Comparison of ENCODE assay signal across 8 mouse cellular contexts in genomic region chr19:46484518-46484917, GRCm38 (mm10). TPM values are rescaled to one million over a fixed set of nuclear protein-coding genes. Genes with fewer than 3 reads are reported as not detected.
DNase-seq lines count a peak whose midpoint lies in the region; ATAC-seq lines count a peak whose summit lies in the region.

No protein-coding gene starts in this region.

- no peak overlapping the region for H3K9ac ChIP-seq in hindbrain, embryonic 13.5 days
- no peak overlapping the region for H3K9ac ChIP-seq in hindbrain, embryonic 11.5 days (ENCODE audit: low read depth, low read length)
- no peak overlapping the region for H3K9ac ChIP-seq in embryonic facial prominence, embryonic 14.5 days (ENCODE audit: low read depth, low read length)
- H3K9ac ChIP-seq in heart, embryonic 16.5 days (ENCODE audit: low read length) = peak overlapping the region; percentile 55

- WGBS in hindbrain, embryonic 13.5 days = 69% methylated on average over 5 of the region's 5 CpGs
- WGBS in hindbrain, embryonic 11.5 days = 88% methylated on average over 5 of the region's 5 CpGs
- 64% methylated on average over 5 of the region's 5 CpGs for WGBS in embryonic facial prominence, embryonic 14.5 days
- 12% methylated on average over 5 of the region's 5 CpGs for whole genome bisulfite sequencing in heart, embryonic 16.5 days

- H3K36me3 ChIP-seq in hindbrain, embryonic 13.5 days = peaks cover 54% of the 10 kb centered on the region
- H3K36me3 ChIP-seq in hindbrain, embryonic 11.5 days (ENCODE audit: control insufficient read depth, insufficient read depth, low read length) = 0 out of 2 replicates have a peak, but pooled peaks cover 2% of the 10 kb centered on the region
- peaks cover 57% of the 10 kb centered on the region for H3K36me3 ChIP-seq in embryonic facial prominence, embryonic 14.5 days (ENCODE audit: control insufficient read depth, insufficient read depth, low read length)
- no peaks in the 10 kb centered on the region for H3K36me3 ChIP-seq in heart, embryonic 16.5 days (ENCODE audit: control insufficient read depth, insufficient read depth)

- intact Hi-C loops in left cerebral cortex, postnatal 36 days (cut with DNase I) = no loop called here

- H3K4me1 ChIP-seq in hindbrain, embryonic 13.5 days (replicated peaks) = peaks cover 49% of the 10 kb centered on the region
- peaks cover 4% of the 10 kb centered on the region; the same call in 1 of the 2 replicates for H3K4me1 ChIP-seq in hindbrain, embryonic 11.5 days (replicated peaks; ENCODE audit: control insufficient read depth, insufficient read depth, low read length)
- H3K4me1 ChIP-seq in embryonic facial prominence, embryonic 14.5 days (ENCODE audit: control insufficient read depth, insufficient read depth, low read length) = peaks cover 15% of the 10 kb centered on the region; the same call in 1 of the 2 replicates
- peaks cover 76% of the 10 kb centered on the region for H3K4me1 ChIP-seq in heart, embryonic 16.5 days (ENCODE audit: control insufficient read depth, insufficient read depth, low read length)

- no peaks in the 10 kb centered on the region for H3K9me3 ChIP-seq in hindbrain, embryonic 13.5 days
- H3K9me3 ChIP-seq in hindbrain, embryonic 11.5 days (ENCODE audit: control insufficient read depth, low read length) = no peaks in the 10 kb centered on the region
- no peaks in the 10 kb centered on the region for H3K9me3 ChIP-seq in embryonic facial prominence, embryonic 14.5 days (ENCODE audit: control insufficient read depth, low read length)
- H3K9me3 ChIP-seq in heart, embryonic 16.5 days (replicated peaks; ENCODE audit: control insufficient read depth, low read length) = no peaks in the 10 kb centered on the region

- no peak for ATAC-seq in hindbrain, embryonic 13.5 days (ENCODE audit: low FRiP score)
- no peak for ATAC-seq in hindbrain, embryonic 11.5 days (ENCODE audit: low FRiP score)
- no peak for ATAC-seq in embryonic facial prominence, embryonic 14.5 days (ENCODE audit: low read depth)
- peak; percentile 78 for ATAC-seq in heart, embryonic 16.5 days (replicated peaks; ENCODE audit: extremely low read depth, insufficient read depth, low FRiP score)

- H3K27ac ChIP-seq in hindbrain, embryonic 13.5 days = peak overlapping the region; percentile 76
- no peak overlapping the region for H3K27ac ChIP-seq in hindbrain, embryonic 11.5 days (ENCODE audit: low read depth, low read length)
- H3K27ac ChIP-seq in embryonic facial prominence, embryonic 14.5 days (replicated peaks; ENCODE audit: low read depth, low read length) = peak overlapping the region; percentile 58
- peak overlapping the region; percentile 95 for H3K27ac ChIP-seq in heart, embryonic 16.5 days (ENCODE audit: low read length)

- H3K4me2 ChIP-seq in hindbrain, embryonic 13.5 days = no peak overlapping the region
- H3K4me2 ChIP-seq in hindbrain, embryonic 11.5 days (replicated peaks; ENCODE audit: low read depth, low read length) = no peak overlapping the region
- H3K4me2 ChIP-seq in embryonic facial prominence, embryonic 14.5 days (ENCODE audit: low read depth, low read length) = no peak overlapping the region
- H3K4me2 ChIP-seq in heart, embryonic 16.5 days (ENCODE audit: low read depth, low read length) = peak overlapping the region; percentile 21; the same call in 1 of the 2 replicates

- no peak for DNase-seq in hindbrain, embryonic 11.5 days (ENCODE audit: low spot score)
- peak; percentile 88 for DNase-seq in Muller cell, postnatal 12 days (ENCODE audit: inconsistent ontology term)
- DNase-seq in embryonic facial prominence, embryonic 14.5 days (ENCODE audit: low spot score) = no peak
- DNase-seq in left cerebral cortex, postnatal 36 days (ENCODE audit: low spot score in 2 of 2) = peak; percentile 57 to 60
- peak; percentile 84 for DNase-seq in skeletal muscle tissue, adult 2 months (ENCODE audit: low read depth, low spot score)
- no peak for DNase-seq in natural killer cell, adult 2 months (ENCODE audit: low spot score in 2 of 2)

- H3K27me3 ChIP-seq in hindbrain, embryonic 13.5 days = no peaks in the 10 kb centered on the region
- H3K27me3 ChIP-seq in hindbrain, embryonic 11.5 days (ENCODE audit: control insufficient read depth, insufficient read depth, low read length) = no peaks in the 10 kb centered on the region
- H3K27me3 ChIP-seq in embryonic facial prominence, embryonic 14.5 days (replicated peaks; ENCODE audit: control insufficient read depth, insufficient read depth, low read length) = no peaks in the 10 kb centered on the region
- H3K27me3 ChIP-seq in heart, embryonic 16.5 days (ENCODE audit: control insufficient read depth, insufficient read depth, low read length) = no peaks in the 10 kb centered on the region

- no peak overlapping the region for H3K4me3 ChIP-seq in hindbrain, embryonic 13.5 days
- H3K4me3 ChIP-seq in hindbrain, embryonic 11.5 days (ENCODE audit: low read depth, low read length) = no peak overlapping the region
- H3K4me3 ChIP-seq in embryonic facial prominence, embryonic 14.5 days (ENCODE audit: low read depth, low read length) = no peak overlapping the region
- no peak overlapping the region for H3K4me3 ChIP-seq in heart, embryonic 16.5 days (ENCODE audit: low read length)

RNA-seq across cellular contexts. Expression of gene Trim8, which starts 17.0 kb away (rescaled TPM):
- polyA plus RNA-seq in hindbrain, embryonic 13.5 days (2015; fragmentation: Nextera tagmentation; extraction: Ambion mirVana) = 29.7 and 31.6 TPM in 2 replicates
- polyA plus RNA-seq in hindbrain, embryonic 11.5 days (2014; fragmentation: Nextera tagmentation; extraction: Ambion mirVana) = 28.4 and 30.6 TPM in 2 replicates
- 21.5 and 27.1 TPM in 2 replicates for polyA plus RNA-seq in embryonic facial prominence, embryonic 14.5 days (2014; fragmentation: Nextera tagmentation; extraction: Ambion mirVana)
- 17.0 and 19.4 TPM in 2 replicates for polyA plus RNA-seq in heart, embryonic 16.5 days (2015; fragmentation: Nextera tagmentation; extraction: Ambion mirVana)
- 100 to 1,000 TPM; 109 to 114 TPM for total RNA-seq in left cerebral cortex, postnatal 36 days (2021)

Comparison
In these comparisons a context has a peak if more than half of its experiments do, and no peak if none do; other contexts are left out.
1. DNase-seq: peak in Muller cell, postnatal 12 days (single experiment), left cerebral cortex, postnatal 36 days (2 of 2) and skeletal muscle tissue, adult 2 months (single experiment); none in hindbrain, embryonic 11.5 days (single experiment), embryonic facial prominence, embryonic 14.5 days (single experiment) and natural killer cell, adult 2 months (0 of 2).